Mouse (Mus musculus) testis, adult 2 months (tissue): Measurements from ENCODE around the gene Pdxdc1.

Experiments used
- CTCF ChIP-seq: fragments of 200-500 bp; IDR thresholded peaks from 2 replicates; pipeline ENCODE4 v1.5.1; 2012; ENCODE audit warnings: low read depth, mild to moderate bottlenecking, inconsistent platforms, low read length, moderate library complexity; ENCODE audit not compliant: control insufficient read depth, insufficient read depth, insufficient replicate concordance
- POLR2A ChIP-seq: fragments of 200-500 bp; IDR thresholded peaks from 2 replicates; pipeline ENCODE4 v1.6.1; 2012; ENCODE audit warnings: low read depth, mild to moderate bottlenecking, inconsistent platforms, low read length, moderate library complexity; ENCODE audit not compliant: control insufficient read depth

DNA sequence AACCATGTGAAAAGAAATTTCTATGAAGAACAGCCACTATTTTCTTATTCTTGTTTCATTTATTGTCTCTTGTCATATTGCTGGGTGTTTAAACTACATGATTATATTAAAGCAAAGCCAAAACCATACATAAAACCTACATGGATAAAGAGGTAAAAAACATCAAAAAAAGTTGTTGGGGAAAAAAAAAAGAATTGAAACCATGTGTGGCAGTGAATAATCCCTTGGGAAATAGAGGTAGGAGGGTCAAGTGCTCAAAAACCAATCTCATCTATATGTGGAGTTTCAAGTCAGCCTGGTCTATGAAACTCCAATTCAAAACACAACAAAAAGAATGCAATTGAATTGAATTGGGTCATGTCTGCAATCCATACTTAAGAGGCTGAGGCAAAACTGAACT, 10.1 kb downstream of the Pdxdc1 start:
- TF ChIP-seq CTCF, result no peak
- TF ChIP-seq POLR2A, result no peak
